Mouse (Mus musculus) embryonic facial prominence, embryonic 11.5 days (tissue): ENCODE data around the gene Vdr. TPM values are rescaled to one million over a fixed set of nuclear protein-coding genes. Genes with fewer than 3 reads are reported as not detected.

ENCODE experiments used
- ATAC-seq: fragments of 200-750 bp; cut with Nextera tagmentation; replicated peaks from 2 replicates; pipeline ENCODE4 v1.8.0; 2017; ENCODE audit warnings: low read depth; ENCODE audit not compliant: insufficient number of reproducible peaks, low FRiP score, low TSS enrichment
- DNase-seq: peaks from one replicate; pipeline ENCODE4 v3.0.0-alpha.2; 2015; ENCODE audit warnings: low spot score
- H3K27ac ChIP-seq: fragments of 300-500 bp; sonication (generic); replicated peaks from 2 replicates; pipeline ENCODE4 v1.5.1; 2014; ENCODE audit warnings: mild to moderate bottlenecking, low read depth, low read length, control low read depth
- H3K27me3 ChIP-seq: fragments of 300-500 bp; sonication (generic); 2 replicates; pipeline ENCODE4 v1.6.1; 2014; ENCODE audit warnings: mild to moderate bottlenecking, low read length, moderate library complexity, mixed read lengths; ENCODE audit not compliant: control insufficient read depth, insufficient read depth
- H3K36me3 ChIP-seq: fragments of 300-500 bp; sonication (generic); replicated peaks from 2 replicates; pipeline ENCODE4 v1.6.1; 2014; ENCODE audit warnings: low read depth, mild to moderate bottlenecking, low read length, moderate library complexity, mixed read lengths; ENCODE audit not compliant: control insufficient read depth, insufficient read depth
- H3K4me1 ChIP-seq: fragments of 300-500 bp; sonication (generic); 2 replicates; pipeline ENCODE4 v1.6.1; 2014; ENCODE audit warnings: low read length, mixed read lengths; ENCODE audit not compliant: control insufficient read depth, insufficient read depth
- H3K4me2 ChIP-seq: fragments of 300-500 bp; sonication (generic); 2 replicates; pipeline ENCODE4 v1.6.1; 2014; ENCODE audit warnings: low read depth, mild to moderate bottlenecking, control low read depth, low read length, moderate library complexity
- H3K4me3 ChIP-seq: fragments of 300-500 bp; sonication (generic); 2 replicates; pipeline ENCODE4 v1.5.1; 2014; ENCODE audit warnings: low read depth, low read length, control low read depth
- H3K9ac ChIP-seq: fragments of 300-500 bp; sonication (generic); replicated peaks from 2 replicates; pipeline ENCODE4 v1.6.1; 2014; ENCODE audit warnings: mild to moderate bottlenecking, control low read depth, low read length
- H3K9me3 ChIP-seq: fragments of 300-500 bp; sonication (generic); replicated peaks from 2 replicates; pipeline ENCODE4 v1.6.1; 2016; ENCODE audit warnings: mild to moderate bottlenecking, low read length, inconsistent platforms, mixed read lengths; ENCODE audit not compliant: control insufficient read depth
- WGBS: fragments of 180-500 bp; shearing (Covaris S2); extraction: QIAGEN DNeasy Blood & Tissue Kit; methylation state at CpG from one replicate; pipeline ENCODE4 v1.1.7; 2014; 5-methylcytosine and 5-hydroxymethylcytosine counted together
- polyA plus RNA-seq: library from polyadenylated mRNA; unstranded; fragments of >200 nt; fragmentation: Nextera tagmentation; extraction: Ambion mirVana; gene quantifications from 2 replicates; pipeline ENCODE4 v1.2.1, GENCODE M21; 2014

Vdr gene
- polyA plus RNA-seq, 1 experiment from 2014 or later = 0.29 TPM

- Histone ChIP-seq H3K4me1 (no peaks in the 10 kb centered on the region), H3K4me2 (no peak overlapping the region), H3K4me3 (no peak overlapping the region), H3K9me3 (no peaks in the 10 kb centered on the region), H3K36me3 (no peaks in the 10 kb centered on the region), H3K9ac (no peak overlapping the region), H3K27me3 (no peaks in the 10 kb centered on the region), H3K27ac (no peak overlapping the region)
- 13% methylated on average over 2 of the region's 2 CpGs for WGBS
- peak; percentile 71 for DNase-seq
- no peak for ATAC-seq
Observed at GRCm38 (mm10) chr15:97850441-97850840, 60.0 kb downstream of the Vdr start.

GRCm38 (mm10) chr15:97849116-97849911, 61.1 kb downstream of the Vdr start:
- Histone ChIP-seq H3K9me3 (no peaks in the 10 kb centered on the region), H3K4me2 (peak overlapping the region; percentile 36), H3K4me3 (peak overlapping the region; percentile 19), H3K27ac (no peak overlapping the region), H3K4me1 (no peaks in the 10 kb centered on the region), H3K9ac (peak overlapping the region; percentile 35), H3K27me3 (no peaks in the 10 kb centered on the region), H3K36me3 (no peaks in the 10 kb centered on the region)
- peak; percentile 96 for DNase-seq
- ATAC-seq = peak; percentile 64
- WGBS = 7% methylated on average over 19 of the region's 19 CpGs

GRCm38 (mm10) chr15:97847866-97848265, 62.6 kb downstream of the Vdr start:
- no peaks in the 10 kb centered on the region for H3K27me3 ChIP-seq
- no peaks in the 10 kb centered on the region for H3K36me3 ChIP-seq
- H3K27ac ChIP-seq = no peak overlapping the region
- no peak overlapping the region for H3K4me2 ChIP-seq
- DNase-seq = no peak
- H3K4me1 ChIP-seq = no peaks in the 10 kb centered on the region
- H3K9ac ChIP-seq = no peak overlapping the region
- H3K4me3 ChIP-seq = no peak overlapping the region
- H3K9me3 ChIP-seq = no peaks in the 10 kb centered on the region
- 94% methylated on average over 2 of the region's 2 CpGs for WGBS
- ATAC-seq = no peak

- Histone ChIP-seq H3K4me3 (no peak overlapping the region), H3K27ac (no peak overlapping the region), H3K4me1 (no peaks in the 10 kb centered on the region), H3K9ac (no peak overlapping the region), H3K4me2 (no peak overlapping the region), H3K9me3 (no peaks in the 10 kb centered on the region), H3K36me3 (no peaks in the 10 kb centered on the region), H3K27me3 (no peaks in the 10 kb centered on the region)
- ATAC-seq = no peak
- 82% methylated on average over 4 of the region's 4 CpGs for WGBS
- DNase-seq = no peak
Observed at GRCm38 (mm10) chr15:97847285-97847684, 63.1 kb downstream of the Vdr start.

- WGBS = 86% methylated on average over 11 of the region's 11 CpGs
- DNase-seq (no peak), ATAC-seq (no peak)
- no peaks in the 10 kb centered on the region for H3K36me3 ChIP-seq
- no peak overlapping the region for H3K9ac ChIP-seq
- no peaks in the 10 kb centered on the region for H3K4me1 ChIP-seq
- no peak overlapping the region for H3K4me2 ChIP-seq
- H3K27me3 ChIP-seq = no peaks in the 10 kb centered on the region
- H3K27ac ChIP-seq = no peak overlapping the region
- H3K4me3 ChIP-seq = no peak overlapping the region
- no peaks in the 10 kb centered on the region for H3K9me3 ChIP-seq
Observed at GRCm38 (mm10) chr15:97846121-97846882, 64.1 kb downstream of the Vdr start.

GRCm38 (mm10) chr15:97844037-97845034, 66.1 kb downstream of the Vdr start, which contains the start of gene Hdac7:
Gene Hdac7 (minus strand): TSS chr15:97844502.
- Histone ChIP-seq H3K4me3 (no peak within 1 kb of the TSS), H3K36me3 (no peaks in the 10 kb centered on the region)

GRCm38 (mm10) chr15:97843247-97843651, 67.2 kb downstream of the Vdr start:
- no peaks in the 10 kb centered on the region for H3K36me3 ChIP-seq
- no peak overlapping the region for H3K27ac ChIP-seq
- H3K27me3 ChIP-seq = no peaks in the 10 kb centered on the region
- peaks cover 4% of the 10 kb centered on the region; the same call in 1 of the 2 replicates for H3K4me1 ChIP-seq
- ATAC-seq (no peak), DNase-seq (no peak)
- WGBS = 71% methylated on average over 7 of the region's 7 CpGs
- H3K9me3 ChIP-seq = no peaks in the 10 kb centered on the region
- H3K4me3 ChIP-seq = no peak overlapping the region
- no peak overlapping the region for H3K4me2 ChIP-seq
- H3K9ac ChIP-seq = no peak overlapping the region

More at GRCm38 (mm10) chr15:97844037-97845034, 66.1 kb downstream of the Vdr start, which contains the start of gene Hdac7:
- H3K9ac ChIP-seq = no peak within 1 kb of the TSS
- H3K27ac ChIP-seq = no peak within 1 kb of the TSS
- peaks cover 4% of the 10 kb centered on the region; the same call in 1 of the 2 replicates for H3K4me1 ChIP-seq
- no peaks in the 10 kb centered on the region for H3K9me3 ChIP-seq
- DNase-seq (no peak), ATAC-seq (no peak)
- H3K27me3 ChIP-seq = no peaks in the 10 kb centered on the region
- WGBS = 73% methylated on average over 19 of the region's 19 CpGs
- H3K4me2 ChIP-seq = no peak within 1 kb of the TSS
